Mouse (Mus musculus) spleen, adult 18-20 months (tissue): Measurements from ENCODE around the gene Ctdnep1.

Source experiments
- DNase-seq, 2 experiments: peaks; one replicate each; pipeline ENCODE4 v3.0.0; 2022; ENCODE audit warnings: mixed read lengths in 2 of 2

Gene Ctdnep1

GRCm38 (mm10) chr11:69981141-69981762 lies at the start of gene Ctdnep1:
Gene Ctdnep1 (plus strand): TSS chr11:69981156.
- DNase-seq, result peak in 1 of 2 experiments; percentile 39

GRCm38 (mm10) chr11:69931769-69932168 lies 49.2 kb upstream of the Ctdnep1 start:
- no peak for DNase-seq

GRCm38 (mm10) chr11:69932254-69932653 lies 48.7 kb upstream of the Ctdnep1 start:
- no peak for DNase-seq

- DNase-seq, result no peak
Observed at GRCm38 (mm10) chr11:69933066-69933465, 47.9 kb upstream of the Ctdnep1 start.

- DNase-seq, result peak; percentile 77 to 95
Observed at GRCm38 (mm10) chr11:69934169-69934568, 46.8 kb upstream of the Ctdnep1 start.

GRCm38 (mm10) chr11:69934681-69935080 lies 46.3 kb upstream of the Ctdnep1 start:
- DNase-seq, result no peak

GRCm38 (mm10) chr11:69935137-69935879 lies 45.6 kb upstream of the Ctdnep1 start, which contains the start of gene Ybx2:
Gene Ybx2 (plus strand): TSS chr11:69935796.
- DNase-seq, result peak; percentile 81 to 87

- no peak for DNase-seq
Observed at GRCm38 (mm10) chr11:69936156-69936555, 44.8 kb upstream of the Ctdnep1 start.

- DNase-seq, result no peak
Observed at GRCm38 (mm10) chr11:69936714-69937347, 44.1 kb upstream of the Ctdnep1 start.

GRCm38 (mm10) chr11:69937385-69937784 lies 43.6 kb upstream of the Ctdnep1 start:
- DNase-seq, result no peak

GRCm38 (mm10) chr11:69937834-69938233 lies 43.1 kb upstream of the Ctdnep1 start:
- no peak for DNase-seq

GRCm38 (mm10) chr11:69938401-69938979 lies 42.5 kb upstream of the Ctdnep1 start:
- DNase-seq, result no peak

GRCm38 (mm10) chr11:69939181-69939580 lies 41.8 kb upstream of the Ctdnep1 start:
- DNase-seq, result no peak

GRCm38 (mm10) chr11:69939731-69940130 lies 41.2 kb upstream of the Ctdnep1 start:
- DNase-seq, result no peak

- DNase-seq, result no peak
Observed at GRCm38 (mm10) chr11:69940962-69941361, 40.0 kb upstream of the Ctdnep1 start.

- DNase-seq, result no peak
Observed at GRCm38 (mm10) chr11:69945216-69945615, 35.7 kb upstream of the Ctdnep1 start.

- DNase-seq, result no peak
Observed at GRCm38 (mm10) chr11:69945997-69946891, 34.7 kb upstream of the Ctdnep1 start.

- DNase-seq, result no peak
Observed at GRCm38 (mm10) chr11:69947337-69948065, 33.5 kb upstream of the Ctdnep1 start.

GRCm38 (mm10) chr11:69948066-69948762 lies 32.7 kb upstream of the Ctdnep1 start, which contains the start of gene Slc2a4:
Gene Slc2a4 (minus strand): TSS chr11:69948188.
- peak; percentile 74 to 80 for DNase-seq

GRCm38 (mm10) chr11:69948763-69949150 lies 32.2 kb upstream of the Ctdnep1 start:
- peak; percentile 67 to 85 for DNase-seq
